Mouse (Mus musculus): Measurements from ENCODE around the gene Gm42906. TPM values are rescaled to one million over a fixed set of nuclear protein-coding genes. Genes with fewer than 3 reads are reported as not detected.
A peak's percentile ranks its signal among the peaks of the same experiment; 100 is the strongest.

Gene Gm42906
- polyA plus RNA-seq, 1 experiment from 2014 or later: not detected

GRCm38 (mm10) chr5:151174485-151175460 lies 253.2 kb downstream of the Gm42906 start:
- no peaks in the 10 kb centered on the region for H3K9me3 ChIP-seq
- no peak overlapping the region for H3K4me2 ChIP-seq
- no peak overlapping the region for H3K4me3 ChIP-seq
- H3K36me3 ChIP-seq: no peaks in the 10 kb centered on the region
- WGBS: 40% methylated on average over 7 of the region's 7 CpGs
- no peak for ATAC-seq (ENCODE audit: borderline replicate concordance, extremely low read depth, low FRiP score, low TSS enrichment)
- H3K27ac ChIP-seq: peak overlapping the region; percentile 86
- peaks cover 36% of the 10 kb centered on the region for H3K4me1 ChIP-seq
- no peak overlapping the region for H3K9ac ChIP-seq
- no peaks in the 10 kb centered on the region for H3K27me3 ChIP-seq

DNA sequence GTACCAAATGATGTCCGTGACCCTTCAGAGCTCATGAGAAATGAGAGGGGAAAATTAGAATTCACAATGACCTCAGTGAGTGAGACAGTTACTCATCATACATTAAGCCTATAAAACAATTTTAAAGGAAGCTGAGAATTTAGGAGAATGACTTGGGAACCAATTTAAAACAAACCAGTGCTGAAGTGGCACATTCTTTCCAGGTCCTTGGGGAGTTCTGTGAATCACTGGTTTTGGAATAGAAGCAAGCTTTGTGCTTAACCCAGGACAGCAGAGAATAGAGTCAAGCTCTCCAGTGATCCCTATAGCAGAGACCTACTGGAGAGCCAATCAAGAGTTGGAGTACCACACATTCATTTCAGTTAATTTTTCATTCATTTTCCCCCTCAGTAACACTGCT lies 254.2 kb downstream of the Gm42906 start:
- Histone ChIP-seq H3K9ac (no peak overlapping the region), H3K27me3 (no peaks in the 10 kb centered on the region), H3K9me3 (no peaks in the 10 kb centered on the region), H3K4me3 (no peak overlapping the region), H3K27ac (peak overlapping the region; percentile 12; the same call in 1 of the 2 replicates), H3K4me2 (no peak overlapping the region), H3K36me3 (no peaks in the 10 kb centered on the region), H3K4me1 (peaks cover 36% of the 10 kb centered on the region)
- ATAC-seq (ENCODE audit: borderline replicate concordance, extremely low read depth, low FRiP score, low TSS enrichment): no peak
- 83% methylated on average over 1 of the region's 1 CpGs for WGBS

DNA sequence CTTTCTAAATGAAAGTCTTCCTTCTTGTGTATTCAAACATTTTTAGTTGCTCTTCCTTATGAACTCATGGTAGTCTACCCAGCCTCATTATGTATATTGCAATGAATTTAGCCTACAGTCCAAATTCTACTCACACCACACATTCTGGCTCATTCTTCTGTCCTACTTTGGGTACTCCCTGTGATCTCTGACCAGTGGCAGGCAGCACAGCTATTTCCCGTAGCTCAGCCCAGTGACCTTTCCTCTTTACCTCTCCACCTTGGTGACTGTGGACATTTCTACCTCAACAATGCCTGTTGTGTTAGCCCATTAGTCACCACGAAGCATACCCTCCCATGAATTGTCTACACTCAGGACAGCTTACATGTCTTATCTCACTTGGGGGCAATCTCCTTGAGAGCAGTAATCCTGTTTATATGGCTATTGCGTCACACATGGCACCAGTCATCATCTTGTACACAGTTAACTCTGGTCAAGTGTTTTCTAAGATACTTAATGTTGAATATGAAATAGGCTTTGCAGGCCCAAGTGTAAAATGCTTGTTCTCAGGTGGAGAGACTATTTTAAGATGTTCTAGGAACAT lies 257.7 kb downstream of the Gm42906 start:
- H3K9ac ChIP-seq: no peak overlapping the region
- H3K4me1 ChIP-seq: peaks cover 55% of the 10 kb centered on the region
- H3K4me3 ChIP-seq: no peak overlapping the region
- ATAC-seq (ENCODE audit: borderline replicate concordance, extremely low read depth, low FRiP score, low TSS enrichment): no peak
- no peaks in the 10 kb centered on the region for H3K27me3 ChIP-seq
- no peak overlapping the region for H3K4me2 ChIP-seq
- H3K27ac ChIP-seq: no peak overlapping the region
- 70% methylated on average over 3 of the region's 3 CpGs for WGBS
- H3K9me3 ChIP-seq: no peaks in the 10 kb centered on the region
- H3K36me3 ChIP-seq: no peaks in the 10 kb centered on the region

DNA sequence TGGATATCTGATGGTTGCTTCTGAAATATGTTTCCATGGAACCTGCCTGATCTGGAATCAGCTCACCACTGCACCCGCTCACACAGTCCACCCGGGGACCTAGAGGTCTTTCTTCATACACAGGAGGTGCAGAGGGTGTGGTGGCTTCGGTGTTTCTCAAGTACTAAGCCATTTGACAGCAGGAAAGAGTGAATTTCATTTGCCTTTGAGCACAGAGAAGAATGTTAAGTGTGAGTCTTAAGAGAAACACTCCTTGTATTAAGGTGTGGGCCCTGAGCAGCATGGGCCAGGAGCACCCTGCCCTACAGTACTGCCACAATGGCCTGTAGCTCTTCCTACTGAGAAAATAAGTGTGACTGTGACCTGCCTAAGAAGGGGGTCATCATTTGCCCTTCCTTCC lies 259.8 kb downstream of the Gm42906 start:
- Histone ChIP-seq H3K4me2 (no peak overlapping the region), H3K4me3 (no peak overlapping the region), H3K4me1 (peaks cover 52% of the 10 kb centered on the region), H3K9ac (no peak overlapping the region), H3K9me3 (no peaks in the 10 kb centered on the region), H3K27me3 (no peaks in the 10 kb centered on the region), H3K27ac (peak overlapping the region; percentile 90), H3K36me3 (no peaks in the 10 kb centered on the region)
- peak; percentile 69 for ATAC-seq (ENCODE audit: borderline replicate concordance, extremely low read depth, low FRiP score, low TSS enrichment)
- WGBS: 54% methylated on average over 3 of the region's 3 CpGs

- Histone ChIP-seq H3K4me3 (no peak overlapping the region), H3K9ac (no peak overlapping the region), H3K27me3 (no peaks in the 10 kb centered on the region), H3K4me1 (peaks cover 51% of the 10 kb centered on the region), H3K9me3 (no peaks in the 10 kb centered on the region), H3K36me3 (no peaks in the 10 kb centered on the region), H3K27ac (peak overlapping the region; percentile 90), H3K4me2 (no peak overlapping the region)
- ATAC-seq (ENCODE audit: borderline replicate concordance, extremely low read depth, low FRiP score, low TSS enrichment): no peak
- WGBS: 54% methylated on average over 6 of the region's 6 CpGs
Measured at GRCm38 (mm10) chr5:151167641-151168040, 260.3 kb downstream of the Gm42906 start.

DNA sequence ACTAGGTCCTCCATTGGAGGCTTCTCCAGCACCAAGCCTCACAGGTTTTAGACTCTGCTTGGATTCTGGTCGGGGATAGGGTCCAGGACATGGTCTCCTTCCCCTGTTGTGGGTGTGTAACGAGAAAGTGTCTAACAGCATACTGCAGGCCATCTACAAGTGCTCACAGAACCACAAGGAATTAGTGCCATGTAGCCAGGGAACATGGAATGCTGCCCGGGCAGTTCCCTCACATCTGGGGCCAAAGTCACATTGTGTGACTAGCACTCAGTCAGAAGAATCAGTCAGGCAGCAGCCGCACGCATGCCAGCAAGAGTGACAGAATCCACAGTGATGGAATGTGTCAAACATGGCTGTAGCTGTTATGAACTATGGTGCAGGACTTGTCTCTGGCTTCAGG lies 261.7 kb downstream of the Gm42906 start:
- WGBS: 30% methylated on average over 5 of the region's 5 CpGs
- H3K27me3 ChIP-seq: no peaks in the 10 kb centered on the region
- H3K27ac ChIP-seq: peak overlapping the region; percentile 90
- no peak overlapping the region for H3K4me2 ChIP-seq
- H3K9me3 ChIP-seq: no peaks in the 10 kb centered on the region
- peaks cover 51% of the 10 kb centered on the region for H3K4me1 ChIP-seq
- no peak overlapping the region for H3K4me3 ChIP-seq
- peak; percentile 65 for ATAC-seq (ENCODE audit: borderline replicate concordance, extremely low read depth, low FRiP score, low TSS enrichment)
- no peaks in the 10 kb centered on the region for H3K36me3 ChIP-seq
- no peak overlapping the region for H3K9ac ChIP-seq

DNA sequence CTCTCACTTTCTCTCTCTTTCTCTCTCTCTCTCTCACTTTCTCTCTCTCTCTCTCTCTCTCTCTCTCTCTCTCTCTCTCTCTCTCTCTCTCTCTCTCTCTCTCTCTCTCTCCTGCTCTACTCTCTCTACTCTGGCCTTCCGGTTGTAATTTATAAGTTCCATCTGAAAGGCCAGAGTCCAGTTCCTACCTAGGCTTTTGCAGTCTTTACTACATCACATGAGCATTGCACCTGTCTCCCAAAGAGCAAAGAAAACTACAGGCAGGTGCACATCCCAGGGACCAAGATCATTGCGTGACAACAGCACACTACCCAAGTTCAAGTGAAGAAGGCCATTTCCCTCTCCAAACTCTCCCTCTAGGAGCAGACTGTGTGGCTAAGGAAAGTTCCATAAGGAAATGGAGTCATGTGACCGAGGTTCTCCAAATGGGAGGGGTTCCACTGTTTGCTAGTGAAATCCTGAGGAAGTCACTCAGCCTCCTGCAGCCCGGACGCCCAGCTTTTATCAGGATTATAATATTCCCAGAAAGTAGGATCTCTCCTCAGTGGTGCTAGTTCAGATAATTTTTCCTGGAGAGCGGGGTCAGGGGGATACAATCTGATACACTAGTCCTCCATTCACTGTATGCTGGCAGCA lies 262.5 kb downstream of the Gm42906 start:
- H3K27me3 ChIP-seq: no peaks in the 10 kb centered on the region
- no peaks in the 10 kb centered on the region for H3K36me3 ChIP-seq
- H3K9ac ChIP-seq: no peak overlapping the region
- ATAC-seq (ENCODE audit: borderline replicate concordance, extremely low read depth, low FRiP score, low TSS enrichment): no peak
- H3K9me3 ChIP-seq: no peaks in the 10 kb centered on the region
- WGBS: 68% methylated on average over 6 of the region's 6 CpGs
- peak overlapping the region; percentile 90 for H3K27ac ChIP-seq
- no peak overlapping the region for H3K4me2 ChIP-seq
- peaks cover 51% of the 10 kb centered on the region for H3K4me1 ChIP-seq
- no peak overlapping the region for H3K4me3 ChIP-seq

DNA sequence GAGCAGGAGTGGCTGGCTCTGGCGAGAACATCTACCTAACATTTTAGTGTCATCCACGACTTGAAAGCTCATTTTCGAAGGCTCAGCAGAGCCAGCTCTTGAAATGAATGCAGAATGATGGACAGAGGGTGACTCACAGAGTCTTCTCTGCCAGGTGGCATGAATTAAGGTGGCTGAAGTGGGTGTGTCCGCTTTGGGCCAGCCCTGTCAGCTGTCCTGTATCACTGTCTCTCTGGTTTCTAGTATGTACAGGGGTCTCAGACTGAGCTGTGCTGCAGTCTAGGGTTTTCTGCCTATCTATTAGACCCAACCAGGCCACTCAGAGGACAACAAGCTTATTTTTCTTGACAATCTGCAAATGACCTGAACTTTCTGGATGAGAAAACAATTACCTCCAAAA lies 263.1 kb downstream of the Gm42906 start:
- Histone ChIP-seq H3K27me3 (no peaks in the 10 kb centered on the region), H3K4me2 (no peak overlapping the region), H3K27ac (peak overlapping the region; percentile 53; the same call in 1 of the 2 replicates), H3K4me1 (peaks cover 51% of the 10 kb centered on the region), H3K36me3 (no peaks in the 10 kb centered on the region), H3K9ac (no peak overlapping the region), H3K4me3 (no peak overlapping the region), H3K9me3 (no peaks in the 10 kb centered on the region)
- WGBS: 67% methylated on average over 4 of the region's 4 CpGs
- ATAC-seq (ENCODE audit: borderline replicate concordance, extremely low read depth, low FRiP score, low TSS enrichment): no peak

GRCm38 (mm10) chr5:151162642-151163041 lies 265.3 kb downstream of the Gm42906 start:
- H3K27ac ChIP-seq: no peak overlapping the region
- peaks cover 40% of the 10 kb centered on the region for H3K4me1 ChIP-seq
- H3K9me3 ChIP-seq: no peaks in the 10 kb centered on the region
- no peaks in the 10 kb centered on the region for H3K27me3 ChIP-seq
- no peak overlapping the region for H3K4me3 ChIP-seq
- no peak overlapping the region for H3K4me2 ChIP-seq
- no peak for ATAC-seq (ENCODE audit: borderline replicate concordance, extremely low read depth, low FRiP score, low TSS enrichment)
- no peak overlapping the region for H3K9ac ChIP-seq
- 85% methylated on average over 3 of the region's 3 CpGs for WGBS
- no peaks in the 10 kb centered on the region for H3K36me3 ChIP-seq

DNA sequence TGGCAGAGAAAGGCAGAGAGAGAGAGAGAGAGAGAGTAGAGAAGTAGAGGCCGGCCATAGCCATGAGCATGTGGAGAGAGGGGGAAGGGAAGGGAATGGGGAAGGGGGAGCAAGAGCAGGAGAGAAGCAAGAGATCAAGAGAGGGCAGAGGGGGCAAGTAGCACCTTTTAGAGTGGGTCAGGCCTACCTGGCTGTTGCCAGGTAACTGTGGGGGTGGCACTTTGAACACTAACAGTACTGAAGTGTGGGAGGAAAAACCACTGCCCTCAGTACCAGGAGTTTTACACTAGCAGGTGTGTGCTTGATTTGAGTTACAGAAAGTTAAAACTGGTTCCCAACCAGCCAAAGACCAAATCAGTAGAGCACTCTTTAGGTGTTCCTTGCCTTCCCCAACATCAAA lies 272.7 kb downstream of the Gm42906 start:
- Histone ChIP-seq H3K4me3 (no peak overlapping the region), H3K27me3 (no peaks in the 10 kb centered on the region), H3K4me1 (peaks cover 27% of the 10 kb centered on the region), H3K9ac (no peak overlapping the region), H3K4me2 (no peak overlapping the region), H3K27ac (peak overlapping the region; percentile 88), H3K9me3 (no peaks in the 10 kb centered on the region), H3K36me3 (no peaks in the 10 kb centered on the region)
- ATAC-seq (ENCODE audit: borderline replicate concordance, extremely low read depth, low FRiP score, low TSS enrichment): 0 out of 2 replicates have a peak, but pooled peaks have one; percentile 17
- WGBS: 38% methylated on average over 1 of the region's 1 CpGs

GRCm38 (mm10) chr5:151154780-151155179 lies 273.2 kb downstream of the Gm42906 start:
- no peak overlapping the region for H3K4me2 ChIP-seq
- 28% methylated on average over 3 of the region's 3 CpGs for WGBS
- no peaks in the 10 kb centered on the region for H3K36me3 ChIP-seq
- peak; percentile 70 for ATAC-seq (ENCODE audit: borderline replicate concordance, extremely low read depth, low FRiP score, low TSS enrichment)
- H3K4me1 ChIP-seq: peaks cover 27% of the 10 kb centered on the region
- H3K4me3 ChIP-seq: no peak overlapping the region
- no peak overlapping the region for H3K9ac ChIP-seq
- H3K27ac ChIP-seq: peak overlapping the region; percentile 88
- H3K27me3 ChIP-seq: no peaks in the 10 kb centered on the region
- no peaks in the 10 kb centered on the region for H3K9me3 ChIP-seq

DNA sequence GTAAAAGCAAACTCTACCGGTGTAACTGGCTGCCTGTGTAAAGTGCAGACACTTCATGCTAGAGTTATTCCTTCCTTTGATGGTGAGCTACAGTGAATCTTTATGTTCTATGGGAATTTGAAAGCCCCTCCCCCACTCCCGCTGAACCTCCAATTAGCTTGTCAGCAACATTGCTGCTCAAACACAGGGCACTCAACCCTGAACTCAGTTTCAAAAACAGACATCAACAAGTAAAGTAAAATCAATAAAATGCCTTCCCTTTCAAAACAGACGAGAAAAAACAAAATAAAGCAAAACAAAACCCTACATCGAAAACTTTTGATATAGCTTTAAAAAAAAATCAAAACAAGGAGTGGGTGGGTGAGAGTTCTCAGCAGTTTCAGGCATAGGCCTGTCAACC lies 273.9 kb downstream of the Gm42906 start:
- Histone ChIP-seq H3K27me3 (no peaks in the 10 kb centered on the region), H3K4me2 (no peak overlapping the region), H3K4me3 (no peak overlapping the region), H3K9me3 (no peaks in the 10 kb centered on the region), H3K9ac (no peak overlapping the region), H3K27ac (no peak overlapping the region), H3K4me1 (peaks cover 27% of the 10 kb centered on the region), H3K36me3 (no peaks in the 10 kb centered on the region)
- ATAC-seq (ENCODE audit: borderline replicate concordance, extremely low read depth, low FRiP score, low TSS enrichment): no peak
- WGBS: 61% methylated on average over 4 of the region's 4 CpGs

All from lung, embryonic 15.5 days (tissue).